Mouse (Mus musculus) neural tube, embryonic 12.5 days (tissue): Measurements from ENCODE around the gene Ppp1r21. TPM values are rescaled to one million over a fixed set of nuclear protein-coding genes. Genes with fewer than 3 reads are reported as not detected.
A peak's percentile ranks its signal among the peaks of the same experiment; 100 is the strongest.

ENCODE experiments used
- ATAC-seq: fragments of 200-750 bp; cut with Nextera tagmentation; 2 replicates; pipeline ENCODE4 v1.8.0; 2017; ENCODE audit warnings: low read depth, mild to moderate bottlenecking, moderate TSS enrichment, moderate library complexity; ENCODE audit not compliant: low FRiP score
- H3K27ac ChIP-seq: fragments of 300-500 bp; sonication (generic); 2 replicates; pipeline ENCODE4 v1.5.1; 2016
- H3K27me3 ChIP-seq: fragments of 300-500 bp; sonication (generic); replicated peaks from 2 replicates; pipeline ENCODE4 v1.6.1; 2016; ENCODE audit warnings: mild to moderate bottlenecking
- H3K36me3 ChIP-seq: fragments of 300-500 bp; sonication (generic); 2 replicates; pipeline ENCODE4 v1.6.1; 2016; ENCODE audit warnings: mild to moderate bottlenecking
- H3K4me1 ChIP-seq: fragments of 300-500 bp; sonication (generic); 2 replicates; pipeline ENCODE4 v1.6.1; 2016
- H3K4me2 ChIP-seq: fragments of 300-500 bp; sonication (generic); replicated peaks from 2 replicates; pipeline ENCODE4 v1.6.1; 2016; ENCODE audit warnings: mild to moderate bottlenecking
- H3K4me3 ChIP-seq: fragments of 300-500 bp; sonication (generic); 2 replicates; pipeline ENCODE4 v1.5.1; 2016
- H3K9ac ChIP-seq: fragments of 300-500 bp; sonication (generic); 2 replicates; pipeline ENCODE4 v1.6.1; 2016; ENCODE audit warnings: mild to moderate bottlenecking
- H3K9me3 ChIP-seq: fragments of 300-500 bp; sonication (generic); 2 replicates; pipeline ENCODE4 v1.6.1; 2016; ENCODE audit warnings: mild to moderate bottlenecking
- WGBS: fragments of 180-500 bp; shearing (Covaris S2); methylation state at CpG from one replicate; pipeline ENCODE4 v1.1.7; 2016; 5-methylcytosine and 5-hydroxymethylcytosine counted together
- polyA plus RNA-seq: library from polyadenylated mRNA; unstranded; fragments of >200 nt; fragmentation: Nextera tagmentation; extraction: Ambion mirVana; gene quantifications from 2 replicates; pipeline ENCODE4 v1.2.1, GENCODE M21; 2016

Ppp1r21 gene
- polyA plus RNA-seq, 1 experiment from 2014 or later, result 33.3 TPM

DNA sequence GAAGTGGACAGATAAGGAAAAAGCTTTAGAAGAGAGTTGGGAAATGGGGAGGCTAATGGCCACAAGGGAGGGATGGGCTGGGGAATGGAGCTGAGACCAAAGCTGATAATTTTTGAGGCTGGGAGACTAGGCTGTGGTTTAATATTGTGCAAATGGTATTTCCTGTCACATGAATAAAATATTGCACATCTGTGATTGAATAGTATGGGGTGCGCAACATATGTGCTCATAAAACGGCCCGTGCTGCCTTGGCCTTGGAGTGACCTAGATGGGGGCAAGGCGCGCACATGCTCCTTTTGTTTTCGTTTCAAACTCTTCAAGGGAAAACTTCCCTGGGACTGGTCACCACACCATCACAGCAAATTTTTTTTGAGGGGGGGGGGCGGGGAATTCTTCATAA lies 96.0 kb downstream of the Ppp1r21 start:
- no peak for ATAC-seq

DNA sequence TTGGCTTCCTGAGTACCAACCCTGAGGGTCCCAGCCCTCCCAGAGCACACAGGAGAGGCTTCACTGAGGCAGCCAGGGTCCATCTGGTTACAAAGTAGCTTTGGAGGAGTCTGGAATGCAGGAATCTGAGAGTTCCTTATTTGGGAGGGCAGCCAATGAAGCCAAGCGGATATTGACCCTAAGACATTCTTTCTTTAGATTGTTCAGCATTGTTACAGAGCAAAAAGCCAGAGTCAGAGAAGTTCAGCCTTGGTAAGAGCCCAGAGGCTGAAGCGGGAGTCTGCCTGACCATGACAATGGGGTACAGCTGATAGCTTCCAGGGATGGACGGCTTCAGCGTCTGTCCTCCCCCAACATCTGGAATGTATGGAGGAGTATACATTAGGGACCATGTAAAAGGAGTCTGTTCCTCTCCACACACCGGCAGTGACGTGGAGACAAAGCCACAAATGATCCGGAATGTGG lies 96.5 kb downstream of the Ppp1r21 start:
- no peaks in the 10 kb centered on the region for H3K36me3 ChIP-seq
- H3K4me3 ChIP-seq, result no peak overlapping the region
- no peaks in the 10 kb centered on the region for H3K27me3 ChIP-seq
- ATAC-seq, result no peak
- H3K4me1 ChIP-seq, result peaks cover 26% of the 10 kb centered on the region
- no peaks in the 10 kb centered on the region for H3K9me3 ChIP-seq
- 38% methylated on average over 7 of the region's 7 CpGs for WGBS
- no peak overlapping the region for H3K4me2 ChIP-seq
- no peak overlapping the region for H3K27ac ChIP-seq
- no peak overlapping the region for H3K9ac ChIP-seq

More for the DNA sequence above, 96.0 kb downstream of the Ppp1r21 start:
- no peaks in the 10 kb centered on the region for H3K9me3 ChIP-seq
- WGBS, result 64% methylated on average over 7 of the region's 7 CpGs
- H3K4me2 ChIP-seq, result no peak overlapping the region
- H3K4me1 ChIP-seq, result peaks cover 26% of the 10 kb centered on the region
- no peak overlapping the region for H3K4me3 ChIP-seq
- no peaks in the 10 kb centered on the region for H3K36me3 ChIP-seq
- H3K27me3 ChIP-seq, result no peaks in the 10 kb centered on the region
- H3K27ac ChIP-seq, result no peak overlapping the region
- H3K9ac ChIP-seq, result no peak overlapping the region

DNA sequence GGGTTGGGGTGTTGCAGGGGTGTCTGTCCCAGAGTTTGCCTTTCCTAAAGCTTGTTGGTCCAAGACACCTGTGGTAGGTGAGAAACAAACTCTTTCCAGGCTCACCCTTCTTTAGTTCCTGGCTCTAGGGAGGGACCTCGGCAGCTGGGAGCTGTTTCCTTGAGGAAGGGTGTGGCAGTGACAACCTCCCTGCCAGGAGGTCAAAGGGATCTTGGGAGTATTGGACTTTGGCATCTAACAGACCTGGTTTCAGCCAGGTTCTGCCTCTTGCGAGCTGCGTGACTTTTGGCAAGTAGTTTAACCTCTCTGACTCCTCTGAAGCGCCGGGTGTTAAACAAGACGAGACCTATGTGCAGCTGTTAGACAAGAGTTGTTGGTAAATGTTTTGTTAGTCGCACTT lies 97.2 kb downstream of the Ppp1r21 start:
- 82% methylated on average over 7 of the region's 7 CpGs for WGBS
- Histone ChIP-seq H3K9ac (no peak overlapping the region), H3K4me3 (no peak overlapping the region), H3K36me3 (no peaks in the 10 kb centered on the region), H3K4me1 (peaks cover 26% of the 10 kb centered on the region), H3K4me2 (no peak overlapping the region), H3K27ac (no peak overlapping the region), H3K9me3 (no peaks in the 10 kb centered on the region), H3K27me3 (no peaks in the 10 kb centered on the region)
- no peak for ATAC-seq

DNA sequence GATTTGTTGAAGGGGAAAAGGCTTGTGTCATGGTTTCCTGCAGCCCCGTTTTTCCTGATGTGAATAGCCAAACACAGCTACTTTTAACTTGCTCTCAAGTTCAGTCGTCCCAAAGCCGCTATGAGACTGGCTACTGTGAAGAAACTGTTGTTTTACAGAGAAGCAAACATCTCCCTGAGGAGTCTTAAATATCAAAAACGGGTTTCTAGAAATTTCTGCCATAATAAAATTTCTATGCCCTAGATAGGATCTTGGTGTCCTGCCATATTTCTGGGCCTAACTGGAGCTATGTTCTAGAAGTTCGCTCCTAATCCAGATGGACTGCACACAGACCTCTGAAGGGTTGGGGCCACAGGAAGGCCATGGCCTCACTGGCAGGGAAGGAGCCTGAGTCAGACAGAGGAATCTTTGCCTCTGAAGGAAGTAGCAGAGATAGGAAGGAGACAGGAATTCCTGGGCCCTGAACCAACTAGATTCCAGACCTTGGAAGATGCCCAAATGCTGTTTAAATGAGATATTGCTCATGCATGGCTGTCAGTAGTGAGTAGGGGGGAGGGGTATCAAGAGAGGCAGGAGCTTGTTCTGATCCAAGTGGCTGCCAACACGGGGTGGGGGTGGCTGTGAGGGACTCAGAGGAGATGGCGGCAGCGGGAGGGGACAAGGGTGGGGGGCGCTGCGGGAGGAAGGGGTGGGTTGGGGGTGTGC lies 98.9 kb downstream of the Ppp1r21 start:
- Histone ChIP-seq H3K4me1 (peaks cover 26% of the 10 kb centered on the region), H3K9ac (no peak overlapping the region), H3K4me2 (peak overlapping the region; percentile 20; the same call in 1 of the 2 replicates), H3K9me3 (no peaks in the 10 kb centered on the region), H3K4me3 (no peak overlapping the region), H3K36me3 (no peaks in the 10 kb centered on the region), H3K27me3 (no peaks in the 10 kb centered on the region), H3K27ac (0 out of 2 replicates have a peak overlapping the region, but pooled peaks have one; percentile 20)
- 59% methylated on average over 10 of the region's 10 CpGs for WGBS
- no peak; the same call in 1 of the 2 replicates for ATAC-seq

DNA sequence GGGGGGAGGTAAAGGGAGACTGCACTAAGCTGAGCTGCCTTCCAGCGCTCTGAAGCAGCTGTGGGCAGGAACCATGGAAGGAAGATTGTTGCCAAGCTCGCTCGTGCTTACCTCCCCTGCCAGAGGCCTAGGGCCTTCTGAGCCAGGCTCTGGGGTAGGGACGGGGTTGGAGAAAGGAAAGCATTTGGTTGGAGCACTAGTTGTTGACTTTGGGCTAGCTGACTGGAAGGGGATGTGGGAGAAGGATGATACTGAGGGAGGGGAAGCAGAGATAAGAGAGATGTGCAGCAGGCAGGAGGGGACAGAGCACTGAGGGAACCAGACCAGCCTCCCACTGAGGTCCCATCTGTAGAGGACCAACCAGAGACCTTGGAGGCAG lies 99.5 kb downstream of the Ppp1r21 start:
- no peaks in the 10 kb centered on the region for H3K36me3 ChIP-seq
- no peaks in the 10 kb centered on the region for H3K9me3 ChIP-seq
- 46% methylated on average over 4 of the region's 4 CpGs for WGBS
- H3K27ac ChIP-seq, result 0 out of 2 replicates have a peak overlapping the region, but pooled peaks have one; percentile 20
- H3K9ac ChIP-seq, result no peak overlapping the region
- peak; percentile 44 for ATAC-seq
- H3K27me3 ChIP-seq, result no peaks in the 10 kb centered on the region
- no peak overlapping the region for H3K4me3 ChIP-seq
- peak overlapping the region; percentile 20; the same call in 1 of the 2 replicates for H3K4me2 ChIP-seq
- peaks cover 26% of the 10 kb centered on the region for H3K4me1 ChIP-seq

DNA sequence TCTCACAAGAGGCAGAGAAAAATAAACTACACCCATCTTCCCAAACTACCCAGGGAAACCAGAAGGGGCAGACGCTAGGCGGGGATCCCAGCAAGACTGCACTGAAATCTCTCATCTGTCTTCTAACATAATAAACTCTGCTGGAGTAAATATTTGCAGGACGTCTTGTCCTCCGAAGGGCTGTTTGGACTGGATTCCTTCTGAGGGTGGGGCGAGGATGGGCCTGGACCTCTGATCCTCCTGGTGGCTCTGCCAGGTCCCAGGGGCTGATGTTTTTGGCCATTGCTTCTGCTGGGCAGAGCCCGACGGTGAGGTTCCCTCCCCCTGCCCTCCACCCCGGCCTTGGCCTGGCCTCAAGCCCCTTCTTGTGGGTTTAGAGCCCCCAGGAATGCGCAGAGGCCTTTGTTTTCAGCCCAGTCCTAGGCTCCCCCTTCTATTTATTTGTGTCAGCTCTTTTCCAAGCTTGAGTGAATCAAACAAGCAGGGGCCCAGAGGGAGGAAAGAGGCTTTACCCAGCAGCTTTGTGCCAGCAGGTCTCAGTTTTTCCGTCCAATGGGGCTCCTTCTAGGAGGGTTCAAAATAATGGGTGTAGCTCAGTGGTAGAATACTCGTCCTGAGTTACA lies 100.1 kb downstream of the Ppp1r21 start:
- H3K27ac ChIP-seq, result no peak overlapping the region
- ATAC-seq, result peak; percentile 35; the same call in 1 of the 2 replicates
- H3K4me1 ChIP-seq, result peaks cover 26% of the 10 kb centered on the region
- H3K4me3 ChIP-seq, result no peak overlapping the region
- H3K27me3 ChIP-seq, result no peaks in the 10 kb centered on the region
- H3K4me2 ChIP-seq, result 0 out of 2 replicates have a peak overlapping the region, but pooled peaks have one; percentile 14
- WGBS, result 18% methylated on average over 11 of the region's 11 CpGs
- no peaks in the 10 kb centered on the region for H3K36me3 ChIP-seq
- no peaks in the 10 kb centered on the region for H3K9me3 ChIP-seq
- peak overlapping the region; percentile 49; the same call in 1 of the 2 replicates for H3K9ac ChIP-seq

DNA sequence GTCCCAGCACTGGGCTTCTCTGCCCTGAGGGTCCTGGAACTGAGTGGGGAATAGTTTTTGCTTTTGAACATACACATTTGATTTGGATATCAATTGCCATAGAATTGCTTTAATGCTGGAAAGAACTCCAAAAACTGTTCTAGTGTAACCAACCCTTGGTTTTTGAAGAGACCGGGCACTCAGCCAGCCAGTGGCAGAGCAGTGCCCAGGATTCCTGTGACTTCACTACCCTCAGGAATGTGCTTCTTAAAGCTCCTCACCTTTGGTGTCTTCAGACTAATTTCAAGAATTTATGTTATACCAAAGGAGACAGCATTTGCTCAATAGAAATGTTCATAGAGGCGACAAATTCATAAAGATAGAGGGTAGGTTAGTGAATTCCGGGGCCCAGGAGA lies 100.6 kb downstream of the Ppp1r21 start:
- 82% methylated on average over 3 of the region's 3 CpGs for WGBS
- Histone ChIP-seq H3K4me1 (peaks cover 26% of the 10 kb centered on the region), H3K36me3 (no peaks in the 10 kb centered on the region; the same call in 1 of the 2 replicates), H3K4me2 (no peak overlapping the region), H3K27ac (no peak overlapping the region), H3K27me3 (no peaks in the 10 kb centered on the region), H3K9me3 (no peaks in the 10 kb centered on the region), H3K9ac (0 out of 2 replicates have a peak overlapping the region, but pooled peaks have one; percentile 49), H3K4me3 (no peak overlapping the region)
- ATAC-seq, result no peak

DNA sequence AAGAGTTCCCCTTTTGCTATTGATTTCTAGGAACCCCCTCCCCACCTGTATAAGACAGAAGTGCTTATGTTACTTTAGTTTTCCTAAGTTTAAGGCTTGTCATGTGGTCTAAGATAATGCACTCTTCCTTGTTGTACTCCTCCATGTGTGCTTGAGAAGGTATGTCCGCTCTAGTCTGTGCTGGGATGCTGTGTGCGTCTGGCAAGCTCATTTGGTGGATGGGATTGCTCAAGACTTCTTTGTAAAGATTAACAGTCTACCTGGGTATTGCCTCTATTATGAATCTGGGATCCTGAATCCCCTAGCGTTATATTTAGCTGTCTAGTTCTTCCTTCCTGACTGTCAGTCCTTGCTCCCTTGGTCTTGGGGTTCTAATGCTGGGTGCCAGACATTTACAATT lies 102.7 kb downstream of the Ppp1r21 start:
- H3K4me1 ChIP-seq, result peaks cover 18% of the 10 kb centered on the region
- H3K9ac ChIP-seq, result no peak overlapping the region

DNA sequence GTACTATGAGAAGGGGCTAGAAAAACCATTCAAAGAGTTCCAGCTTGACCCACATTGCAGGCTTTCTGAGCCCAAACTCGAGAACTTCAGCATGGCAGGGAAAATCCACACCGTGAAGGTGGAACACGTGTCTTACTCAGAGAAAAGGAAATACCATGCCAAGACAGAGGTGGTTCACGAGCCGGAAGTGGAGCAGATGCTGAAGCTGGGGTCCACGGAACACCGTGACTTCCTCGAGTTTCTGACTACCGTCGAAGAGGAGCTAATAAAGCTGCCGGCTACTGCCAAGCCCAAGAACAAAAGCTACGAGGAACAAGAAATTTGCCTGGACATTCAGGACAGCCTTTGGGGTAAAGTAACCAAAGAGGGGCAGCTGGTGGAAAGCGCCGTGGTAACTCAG lies 106.2 kb downstream of the Ppp1r21 start:
- no peaks in the 10 kb centered on the region for H3K27me3 ChIP-seq
- 82% methylated on average over 14 of the region's 14 CpGs for WGBS
- H3K4me3 ChIP-seq, result no peak overlapping the region
- no peaks in the 10 kb centered on the region; the same call in 1 of the 2 replicates for H3K36me3 ChIP-seq
- H3K4me2 ChIP-seq, result no peak overlapping the region
- H3K27ac ChIP-seq, result no peak overlapping the region
- no peaks in the 10 kb centered on the region for H3K4me1 ChIP-seq
- ATAC-seq, result no peak
- H3K9me3 ChIP-seq, result no peaks in the 10 kb centered on the region
- no peak overlapping the region for H3K9ac ChIP-seq

More for the DNA sequence above, 102.7 kb downstream of the Ppp1r21 start:
- Histone ChIP-seq H3K27ac (no peak overlapping the region), H3K4me2 (no peak overlapping the region), H3K36me3 (no peaks in the 10 kb centered on the region; the same call in 1 of the 2 replicates), H3K27me3 (no peaks in the 10 kb centered on the region), H3K4me3 (no peak overlapping the region), H3K9me3 (no peaks in the 10 kb centered on the region)
- 92% methylated on average over 3 of the region's 3 CpGs for WGBS
- ATAC-seq, result no peak

DNA sequence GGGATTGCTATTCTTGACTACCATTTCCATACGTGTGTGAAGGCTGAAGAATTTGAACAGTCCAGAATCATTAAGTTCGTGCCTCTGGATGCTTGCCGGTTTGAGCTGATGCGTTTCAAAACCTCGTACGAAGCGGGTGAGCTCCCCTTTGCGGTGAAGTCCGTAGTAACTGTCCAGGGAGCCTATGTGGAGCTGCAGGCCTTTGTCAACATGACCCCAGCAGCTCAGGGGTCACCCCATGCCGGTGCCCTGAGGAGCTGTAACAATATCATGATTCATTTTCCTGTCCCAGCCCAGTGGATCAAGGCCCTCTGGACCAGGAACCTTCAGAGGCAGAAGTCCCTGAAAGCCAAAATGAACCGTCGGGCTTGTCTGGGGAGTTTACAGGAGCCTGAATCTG lies 106.7 kb downstream of the Ppp1r21 start:
- ATAC-seq, result no peak
- no peaks in the 10 kb centered on the region for H3K27me3 ChIP-seq

More for the DNA sequence above, 106.7 kb downstream of the Ppp1r21 start:
- H3K27ac ChIP-seq, result no peak overlapping the region
- no peak overlapping the region for H3K4me2 ChIP-seq
- no peak overlapping the region for H3K9ac ChIP-seq
- no peaks in the 10 kb centered on the region; the same call in 1 of the 2 replicates for H3K36me3 ChIP-seq
- no peak overlapping the region for H3K4me3 ChIP-seq
- no peaks in the 10 kb centered on the region for H3K9me3 ChIP-seq
- 40% methylated on average over 12 of the region's 12 CpGs for WGBS
- H3K4me1 ChIP-seq, result no peaks in the 10 kb centered on the region
